Mouse (Mus musculus): ENCODE measurements around the gene Olfr750.
A peak's percentile ranks its signal among the peaks of the same experiment; 100 is the strongest.

Olfr750 gene

GRCm38 (mm10) chr14:51074335-51074734 lies at the start of gene Olfr750:
Olfr750 (minus strand) TSS chr14:51074435.
- no peak for DNase-seq

- DNase-seq, result no peak
These were observed 39.8 kb upstream of the Olfr750 start, which contains the start of gene Eddm3b for GRCm38 (mm10) chr14:51113916-51114560. Eddm3b (plus strand) TSS chr14:51114426.

- no peak for DNase-seq
These were observed 39.2 kb upstream of the Olfr750 start for GRCm38 (mm10) chr14:51113476-51113875.

DNA sequence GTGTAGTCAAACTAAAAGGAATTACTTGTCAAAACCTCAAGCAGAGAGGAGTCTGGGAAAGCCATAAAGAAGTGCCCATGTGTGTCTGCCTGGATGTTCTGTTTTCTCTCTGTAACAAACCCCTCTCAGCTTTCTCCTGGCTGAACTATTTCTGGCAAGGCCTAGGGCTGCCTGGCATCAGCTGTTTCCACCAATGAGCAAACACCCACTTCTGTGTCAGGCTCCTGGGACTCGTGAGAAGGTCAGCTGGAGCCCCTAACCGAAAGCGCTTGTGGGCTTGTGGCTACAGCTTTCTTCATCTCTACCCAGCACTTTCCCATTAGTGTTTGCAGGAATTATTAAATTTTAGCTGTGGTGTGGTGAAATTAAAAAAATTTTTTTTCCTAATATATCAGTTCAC lies 37.7 kb upstream of the Olfr750 start:
- DNase-seq, result no peak

DNA sequence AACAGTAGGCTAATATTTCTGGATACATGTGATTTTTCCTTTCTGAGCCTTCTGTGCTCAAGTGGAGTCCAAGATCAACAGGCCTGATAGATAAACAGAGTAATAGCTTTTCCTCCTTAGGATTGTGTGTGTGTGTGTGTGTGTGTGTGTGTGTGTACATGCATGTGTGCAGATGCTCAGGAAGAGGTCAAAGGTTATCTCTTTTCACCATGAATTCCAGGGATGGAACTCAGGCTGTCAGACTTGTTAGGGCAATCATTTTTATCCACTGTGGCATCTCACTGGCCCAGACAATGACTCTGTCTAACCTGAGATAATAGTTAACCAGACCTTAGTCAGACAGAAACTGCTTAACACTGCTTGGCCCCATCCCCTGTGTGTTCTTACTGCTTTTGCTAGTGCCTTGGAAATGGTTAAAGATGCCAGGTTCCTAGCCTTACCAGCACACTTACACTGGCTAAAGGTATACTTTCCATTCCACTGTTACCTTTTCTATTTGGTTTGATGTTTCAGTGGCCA lies 32.3 kb upstream of the Olfr750 start:
- no peak for DNase-seq

DNA sequence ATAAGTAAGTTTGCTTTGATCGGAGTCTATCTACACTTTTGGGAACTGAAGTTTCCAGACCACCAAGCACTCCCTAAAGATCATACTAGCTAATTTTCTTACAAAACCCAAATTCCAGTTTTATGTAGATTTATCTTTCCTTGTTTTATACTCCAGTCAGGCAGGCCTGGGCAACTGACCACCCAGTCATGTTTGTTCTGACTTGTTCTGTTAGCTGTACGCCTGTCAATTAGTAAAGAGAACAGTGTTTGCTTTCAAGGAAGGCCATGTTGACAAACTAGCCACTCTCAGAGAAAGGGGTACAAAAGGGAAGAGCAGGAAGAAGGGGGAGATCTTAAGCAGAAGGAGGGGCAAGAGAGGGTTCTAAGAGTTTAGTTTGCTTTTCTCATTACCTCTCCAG lies 30.1 kb upstream of the Olfr750 start:
- DNase-seq, result no peak

GRCm38 (mm10) chr14:51103217-51103616 lies 29.0 kb upstream of the Olfr750 start:
- DNase-seq, result peak; percentile 61

DNA sequence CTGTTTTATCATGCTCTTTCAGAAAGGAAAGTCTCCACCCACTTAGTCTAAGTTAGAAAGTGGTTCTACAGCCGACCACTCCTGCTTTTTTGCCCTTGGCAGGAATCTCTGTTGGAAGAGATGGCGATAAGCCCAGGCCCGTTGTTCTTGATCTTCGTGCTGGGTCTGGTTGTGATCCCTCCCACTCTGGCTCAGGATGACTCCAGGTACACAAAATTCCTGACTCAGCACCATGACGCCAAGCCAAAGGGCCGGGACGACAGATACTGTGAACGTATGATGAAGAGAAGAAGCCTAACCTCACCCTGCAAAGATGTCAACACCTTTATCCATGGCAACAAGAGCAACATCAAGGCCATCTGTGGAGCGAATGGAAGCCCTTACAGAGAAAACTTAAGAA lies 27.0 kb upstream of the Olfr750 start:
- no peak for DNase-seq

- no peak for DNase-seq
These were observed 24.7 kb upstream of the Olfr750 start for GRCm38 (mm10) chr14:51098921-51099320.

GRCm38 (mm10) chr14:51098300-51098699 lies 24.1 kb upstream of the Olfr750 start:
- DNase-seq, result peak; percentile 84

DNA sequence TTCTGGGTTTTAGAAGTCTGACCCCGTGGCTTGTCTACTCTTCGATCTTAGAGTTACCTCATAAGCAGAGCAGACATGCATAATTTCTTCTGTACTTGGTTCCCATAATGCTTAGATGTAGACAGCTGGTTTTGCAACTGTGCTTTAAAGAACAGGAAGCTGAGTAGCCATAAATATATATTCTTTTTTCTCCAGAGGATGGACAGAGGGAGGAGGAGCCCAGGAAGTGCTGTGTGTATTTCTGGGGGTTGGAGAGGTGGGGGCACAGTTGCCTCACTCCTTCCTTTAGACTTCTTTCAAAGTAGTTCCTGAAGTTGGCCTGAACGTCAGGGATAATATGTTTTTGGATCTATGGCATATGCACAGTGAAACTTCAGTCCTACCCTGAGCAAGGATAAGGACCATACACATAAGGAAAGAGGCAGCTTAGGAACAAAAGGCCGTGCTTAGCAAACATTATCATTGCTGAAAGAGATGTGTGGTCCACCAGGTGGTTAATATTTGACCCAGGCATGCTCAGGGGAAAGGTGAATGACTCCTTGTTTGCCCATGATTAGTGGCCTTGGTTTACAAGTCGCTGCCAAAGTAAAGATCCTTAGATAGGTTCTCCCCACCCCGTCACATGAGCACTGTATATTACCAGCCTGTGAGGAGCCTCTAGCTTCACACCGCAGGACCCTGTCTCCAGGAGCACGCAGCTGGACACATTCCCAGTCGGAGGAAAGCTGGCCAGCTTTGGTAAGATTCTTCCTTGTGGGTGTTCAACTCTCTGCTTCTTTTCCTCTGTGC lies 21.7 kb upstream of the Olfr750 start:
- no peak for DNase-seq

DNA sequence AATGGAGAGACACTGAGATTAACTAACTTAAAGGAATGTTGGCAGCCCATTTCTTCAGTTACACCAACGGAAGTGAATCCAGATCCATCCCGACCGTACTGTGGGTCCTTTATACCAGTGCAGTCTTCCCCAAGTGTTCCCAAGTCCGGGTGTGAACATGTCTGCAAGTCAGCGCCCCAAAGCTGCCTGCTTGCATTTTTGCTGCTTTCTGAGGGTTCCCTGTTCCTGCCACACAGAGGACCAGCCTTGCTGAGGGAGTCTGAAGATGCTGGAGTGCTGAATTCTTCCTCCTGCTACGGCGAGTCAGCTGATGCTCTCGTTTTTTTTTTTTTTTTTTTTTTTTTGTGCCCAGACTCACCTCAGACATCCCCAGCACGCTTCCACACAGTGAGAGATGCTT lies 20.7 kb upstream of the Olfr750 start:
- DNase-seq, result peak; percentile 25

- peak; percentile 54 for DNase-seq
These were observed 20.1 kb upstream of the Olfr750 start for GRCm38 (mm10) chr14:51094096-51094875.

- peak; percentile 62 for DNase-seq
These were observed 19.3 kb upstream of the Olfr750 start for GRCm38 (mm10) chr14:51093496-51093895.

DNA sequence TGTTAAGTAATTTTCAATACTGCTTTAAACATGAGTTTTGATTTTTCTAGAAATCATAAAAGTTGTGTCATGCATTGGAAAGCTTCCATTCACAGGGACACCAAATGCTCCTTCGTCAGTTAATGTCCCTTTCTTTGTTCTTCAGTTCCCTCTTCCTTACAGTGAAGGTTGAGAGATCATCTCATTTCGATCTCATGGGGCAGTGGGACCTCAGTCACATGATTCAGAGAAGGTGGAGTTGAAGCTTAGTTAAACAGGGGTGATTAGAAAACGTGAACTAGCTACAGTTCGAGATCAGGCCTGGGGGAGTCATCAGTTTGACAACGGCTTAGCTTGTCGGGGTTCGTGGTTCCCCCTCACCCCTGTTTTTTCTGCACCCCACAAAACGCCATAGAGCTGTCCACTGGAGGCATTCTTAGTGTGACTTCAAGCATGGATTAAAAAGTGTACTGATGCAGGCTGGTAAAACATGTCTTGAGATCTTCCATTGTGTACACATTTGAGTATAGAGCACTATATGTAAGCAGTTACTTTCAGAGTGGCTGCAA lies 17.9 kb upstream of the Olfr750 start:
- no peak for DNase-seq

DNA sequence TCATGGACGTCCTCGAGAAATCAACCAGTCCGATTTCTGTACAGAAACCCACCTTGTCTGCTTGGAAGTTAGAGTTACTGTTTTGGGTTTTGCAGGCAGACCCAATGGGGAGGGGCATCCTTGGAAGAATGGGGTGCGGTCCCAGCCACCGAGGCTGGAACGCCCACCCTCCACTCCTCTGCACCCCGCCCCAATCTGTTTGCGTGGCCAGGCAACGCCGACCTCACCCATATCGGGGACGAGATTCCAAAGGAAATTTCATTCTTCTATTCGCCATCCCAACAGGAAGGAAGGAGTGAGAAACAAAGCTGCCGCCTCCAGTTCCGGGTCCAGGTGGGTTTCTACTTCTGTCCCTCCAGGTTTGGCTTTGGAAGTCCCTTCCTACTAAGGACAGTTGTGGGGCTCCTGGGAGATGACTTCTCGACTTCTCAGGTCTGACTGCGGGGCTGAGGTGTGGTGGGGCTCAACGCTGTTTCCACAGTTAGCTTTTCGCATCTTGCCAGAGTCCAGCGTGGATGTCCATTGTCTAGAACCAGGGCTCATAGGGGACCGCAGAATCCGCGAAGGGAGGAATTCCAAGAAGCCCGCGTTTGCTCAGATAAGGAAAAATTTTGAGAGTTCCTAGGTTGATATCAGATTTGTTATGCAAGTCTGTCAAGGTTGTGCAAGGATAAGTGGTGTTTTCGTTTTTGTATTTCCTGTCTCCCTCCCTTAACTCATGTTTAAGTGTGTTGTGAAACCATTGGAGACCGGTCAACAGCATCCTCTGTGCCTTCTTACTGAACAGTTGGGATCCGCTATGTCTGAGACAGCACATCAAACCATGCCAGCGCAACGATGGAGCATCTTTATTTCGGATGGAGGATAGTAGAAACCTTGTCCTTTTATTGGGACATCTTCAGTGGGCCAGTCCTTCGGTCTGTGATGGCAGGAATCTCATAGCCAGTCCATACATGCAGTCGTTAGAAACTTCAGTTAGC lies 17.0 kb upstream of the Olfr750 start, which contains the start of the genes Rnase4 and Ang:
Rnase4 (plus strand) TSS at position 157 of the 980 bp plus-strand sequence.
Ang (plus strand) TSS at position 230 of the 980 bp plus-strand sequence.
- peak; percentile 38 for DNase-seq

DNA sequence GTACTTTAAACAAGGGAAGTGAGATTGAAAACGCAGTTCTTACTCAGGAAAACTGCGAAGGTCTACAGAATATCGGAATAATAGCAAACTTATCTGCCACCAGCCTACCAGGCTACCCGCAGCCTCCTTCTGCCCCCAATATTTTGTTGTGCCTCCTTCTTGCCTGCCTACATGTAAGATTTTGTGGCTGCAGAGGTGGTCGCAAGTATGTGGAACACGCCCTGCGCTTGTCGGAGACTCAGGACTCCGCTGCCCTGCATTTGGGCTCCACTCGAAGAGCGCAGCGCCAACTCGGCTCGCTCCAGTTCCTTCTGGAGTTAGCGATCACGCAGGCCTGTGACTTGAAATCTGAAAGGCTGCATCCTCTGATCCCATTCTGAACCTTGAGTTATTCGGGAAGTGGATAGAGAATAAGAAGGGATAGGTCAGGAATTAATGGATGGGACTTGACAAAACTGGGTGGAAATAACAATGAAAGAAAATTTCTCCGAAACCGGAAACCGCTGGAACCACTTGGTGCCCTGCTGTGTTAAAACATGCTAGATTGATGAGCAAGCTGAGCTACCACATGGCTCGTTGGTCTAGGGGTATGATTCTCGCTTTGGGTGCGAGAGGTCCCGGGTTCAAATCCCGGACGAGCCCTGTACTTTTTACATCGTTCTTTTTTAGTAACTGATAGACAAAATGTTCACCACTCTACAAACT lies 16.0 kb upstream of the Olfr750 start:
- peak; percentile 67 for DNase-seq

- DNase-seq, result no peak
These were observed 15.4 kb upstream of the Olfr750 start for GRCm38 (mm10) chr14:51089674-51090076.

- peak; percentile 96 for DNase-seq
These were observed 14.9 kb upstream of the Olfr750 start for GRCm38 (mm10) chr14:51088970-51089673.

All from layer of hippocampus, adult 9-11 months (tissue).